Mouse (Mus musculus) small intestine, adult 2 months (tissue): ENCODE measurements at regions not wholly inside any gene's neighbourhood (a gene's known extent, or its start where the extent isn't known, plus 50 kb on each side); places are given as distances from the start of the nearest gene placed in this dataset.

Source experiments
- CTCF ChIP-seq: fragments of 200-500 bp; IDR thresholded peaks from 2 replicates; pipeline ENCODE4 v1.5.1; 2012; ENCODE audit warnings: low read depth, mild to moderate bottlenecking, control low read depth, inconsistent platforms, low read length, moderate library complexity, mixed read lengths; ENCODE audit not compliant: insufficient replicate concordance, insufficient read length; ENCODE audit errors: extremely low read depth
- POLR2A ChIP-seq: fragments of 200-500 bp; IDR thresholded peaks from 2 replicates; pipeline ENCODE4 v1.6.1; 2012; ENCODE audit warnings: low read depth, mild to moderate bottlenecking, control low read depth, inconsistent platforms, low read length, moderate library complexity

DNA sequence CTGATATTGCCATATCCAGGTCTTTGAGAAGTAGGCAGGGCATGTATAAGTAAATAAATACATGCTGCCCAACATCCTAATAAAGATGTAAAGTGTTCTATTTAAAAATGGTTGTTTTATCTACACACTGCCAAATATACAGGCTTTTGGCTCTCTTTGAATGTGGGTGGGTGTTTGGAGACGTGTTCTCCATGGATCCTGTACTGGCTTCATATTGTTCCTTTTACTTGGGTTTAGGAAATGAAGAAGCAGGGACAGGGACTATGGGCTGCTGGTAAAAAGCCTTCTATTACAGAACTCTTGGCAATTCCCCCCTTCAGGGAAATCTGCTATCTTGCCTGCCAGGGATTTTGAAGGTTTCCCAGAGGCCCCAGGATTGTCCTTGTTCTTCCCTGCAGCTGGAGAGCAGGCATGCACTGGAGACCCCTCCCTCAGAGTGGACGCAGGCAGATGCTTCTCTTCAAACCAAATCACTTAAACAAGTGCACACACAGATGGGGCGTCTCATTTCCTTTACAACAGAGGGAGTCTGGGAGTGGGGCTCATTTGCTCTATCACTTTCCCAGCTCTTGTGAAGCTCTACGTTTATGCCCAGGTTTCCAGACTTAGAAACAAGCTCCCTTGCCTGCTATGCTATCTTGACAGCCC lies 502.6 kb upstream of the Nrp1 start:
- no peak for TF ChIP-seq POLR2A
- no peak for TF ChIP-seq CTCF
